Mouse (Mus musculus): ENCODE data around the gene Kif1c. TPM values are rescaled to one million over a fixed set of nuclear protein-coding genes. Genes with fewer than 3 reads are reported as not detected.
A peak's percentile ranks its signal among the peaks of the same experiment; 100 is the strongest.

The Kif1c gene
- total RNA-seq, 2 experiments from 2014 or later = 460 to 537 TPM

DNA sequence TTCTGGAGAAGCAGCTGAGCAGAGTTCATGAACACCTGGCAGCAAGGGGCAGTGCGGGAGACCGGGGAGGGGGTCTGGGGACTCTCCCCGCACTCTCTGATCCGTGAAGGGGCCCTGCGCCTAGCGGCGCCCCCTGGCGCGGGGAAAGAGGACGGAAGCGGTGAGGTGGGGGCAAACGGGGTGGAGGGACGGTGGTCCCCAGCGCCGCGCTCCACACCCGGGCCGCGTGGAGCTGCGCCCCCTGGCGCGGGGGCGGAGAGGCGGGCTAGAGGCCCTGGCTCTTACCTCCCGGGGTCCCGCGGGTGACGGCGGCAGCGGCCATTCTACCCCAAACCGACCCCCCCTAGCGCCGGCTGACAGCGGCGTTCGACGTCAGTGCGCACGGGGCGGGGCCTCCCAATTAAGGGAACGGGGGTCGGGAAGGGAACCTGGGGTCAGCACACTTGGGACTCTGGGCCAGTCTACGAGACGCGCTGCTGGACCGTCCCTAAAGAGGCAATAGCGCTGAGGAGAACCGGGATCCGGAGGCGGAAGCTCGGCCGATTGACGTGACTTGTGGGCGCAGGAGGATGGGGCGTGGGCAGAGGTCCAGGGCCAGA is 12.6 kb upstream of the Kif1c start, which contains the start of gene Camta2:
TSS of gene Camta2 (minus strand) at position 505 of the 599 bp plus-strand sequence.
- intact Hi-C loops (cut with DNase I) = loop anchor here (2.0 kb wide), 1 partner anchor 17 kb away; no protein-coding TSS in a partner anchor
- DNase-seq = peak; percentile 86 to 90

DNA sequence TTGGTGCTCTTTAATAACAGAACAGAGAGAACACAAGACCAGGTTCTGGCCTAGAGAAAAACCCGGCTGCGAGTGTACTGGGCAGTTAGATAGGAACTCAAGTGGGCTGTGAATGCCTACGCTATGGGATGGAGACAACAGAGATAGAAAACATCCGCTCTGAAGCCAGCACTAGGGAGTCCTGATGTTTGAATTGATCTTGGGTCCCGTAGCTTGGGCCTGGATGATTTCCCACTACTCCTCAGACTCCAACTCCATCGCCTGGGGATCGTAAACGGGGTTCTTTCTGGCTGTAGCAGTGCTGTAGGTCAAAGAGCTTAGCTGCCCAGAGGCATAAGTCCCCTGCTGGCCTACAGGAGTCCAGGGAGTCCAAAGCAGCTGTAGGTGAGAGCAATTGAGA is 12.0 kb upstream of the Kif1c start:
- no peak for DNase-seq
- intact Hi-C loops (cut with DNase I) = no loop called here

DNA sequence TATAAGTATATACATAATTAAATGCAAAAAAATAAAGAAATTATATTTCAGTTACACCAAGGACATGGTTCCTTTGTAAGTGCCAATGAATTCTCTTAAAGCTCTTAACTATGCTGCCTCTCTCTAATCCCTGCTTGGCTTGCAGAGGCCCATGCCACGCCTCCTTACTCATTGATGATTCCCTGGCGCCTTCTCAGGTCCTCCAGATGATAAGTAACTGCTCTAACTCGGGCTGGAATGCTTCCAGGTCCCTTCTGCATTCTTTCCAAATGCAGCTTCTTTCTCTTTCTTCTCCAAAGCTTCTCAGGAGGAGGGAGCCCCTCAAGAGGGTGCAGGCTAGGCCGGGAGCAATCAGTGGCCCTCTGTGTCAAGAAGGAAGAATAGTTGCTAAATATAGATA is 10.8 kb upstream of the Kif1c start:
- intact Hi-C loops (cut with DNase I) = no loop called here
- no peak for DNase-seq

DNA sequence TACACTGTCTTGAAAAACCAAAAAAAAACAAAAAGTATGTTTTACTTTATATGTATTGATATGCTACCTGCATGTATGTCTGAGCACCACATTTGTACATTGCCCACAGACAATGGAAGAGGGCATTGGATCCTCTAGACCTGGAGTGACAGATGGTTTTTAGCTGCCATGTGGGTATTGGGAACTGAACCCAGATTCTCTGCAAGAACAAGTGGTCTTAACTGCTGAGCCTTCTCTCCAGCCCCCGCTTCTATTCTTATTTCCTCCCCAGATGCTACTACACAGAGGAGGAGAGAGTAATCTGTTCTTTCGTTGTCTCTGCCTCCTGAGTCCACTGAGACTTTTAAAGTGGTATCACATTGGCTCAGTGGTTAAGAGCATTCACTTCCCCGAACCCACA is 6.8 kb upstream of the Kif1c start:
- no peak for DNase-seq
- intact Hi-C loops (cut with DNase I) = no loop called here

DNA sequence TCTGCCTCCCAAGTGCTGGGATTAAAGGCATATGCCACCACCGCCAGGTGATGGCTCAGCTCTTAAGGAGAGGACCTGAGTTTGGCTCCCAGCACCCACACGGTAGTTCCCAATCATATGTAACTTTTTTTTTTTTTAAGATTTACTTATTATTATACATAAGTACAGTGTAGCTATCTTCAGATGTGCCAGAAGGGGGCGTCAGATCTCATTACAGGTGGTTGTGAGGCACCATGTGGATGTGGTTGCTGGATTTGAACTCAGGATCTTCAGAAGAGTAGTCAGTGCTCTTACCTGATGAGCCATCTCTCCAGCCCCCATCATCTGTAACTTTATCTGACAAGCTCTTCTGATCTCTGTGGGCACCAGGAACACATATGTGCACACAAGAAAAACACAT is 3.0 kb upstream of the Kif1c start:
- no peak for DNase-seq
- intact Hi-C loops (cut with DNase I) = no loop called here

DNA sequence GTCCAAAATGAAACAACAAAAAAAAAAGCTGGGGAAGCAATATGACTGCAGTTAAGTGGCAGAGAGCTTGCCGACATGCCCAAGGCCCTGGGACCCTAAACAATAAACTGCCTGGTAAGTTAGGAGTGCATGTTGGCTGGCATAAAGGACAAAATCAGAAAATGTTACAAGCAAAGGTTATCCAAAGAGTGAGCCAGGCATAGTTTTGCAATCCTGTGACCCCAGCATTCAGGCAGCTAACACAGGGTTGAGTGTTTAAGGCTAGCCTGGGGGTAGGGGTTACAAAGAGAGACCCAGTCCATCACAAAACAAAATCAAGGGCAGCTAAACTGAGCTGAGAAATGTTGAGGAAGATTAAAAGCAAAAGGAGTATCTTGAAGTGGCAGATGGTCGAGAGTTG is 1.3 kb upstream of the Kif1c start:
- intact Hi-C loops (cut with DNase I) = no loop called here
- DNase-seq = no peak

DNA sequence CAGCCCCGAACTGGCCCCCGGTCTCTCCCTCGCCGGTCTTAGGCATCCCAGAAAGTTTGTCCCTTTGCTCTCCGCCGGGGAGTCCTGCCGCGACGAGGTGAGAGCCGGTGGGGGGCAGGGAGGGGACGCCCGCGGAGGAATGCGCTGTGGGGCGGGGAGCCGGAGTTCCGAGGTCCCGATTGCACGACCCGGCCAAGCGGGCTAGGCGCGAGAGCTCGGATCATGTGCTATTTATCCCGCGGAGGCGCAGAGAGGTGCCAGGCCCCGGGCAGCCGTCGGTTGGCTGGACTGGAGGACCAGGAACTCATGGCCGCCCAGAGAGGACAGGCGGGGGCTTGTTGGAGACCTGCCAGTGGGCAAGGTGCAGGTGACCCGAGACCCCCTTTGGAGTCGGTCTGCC is 265 bp downstream of the Kif1c start:
- peak; percentile 78 to 81 for DNase-seq
- intact Hi-C loops (cut with DNase I) = no loop called here

DNA sequence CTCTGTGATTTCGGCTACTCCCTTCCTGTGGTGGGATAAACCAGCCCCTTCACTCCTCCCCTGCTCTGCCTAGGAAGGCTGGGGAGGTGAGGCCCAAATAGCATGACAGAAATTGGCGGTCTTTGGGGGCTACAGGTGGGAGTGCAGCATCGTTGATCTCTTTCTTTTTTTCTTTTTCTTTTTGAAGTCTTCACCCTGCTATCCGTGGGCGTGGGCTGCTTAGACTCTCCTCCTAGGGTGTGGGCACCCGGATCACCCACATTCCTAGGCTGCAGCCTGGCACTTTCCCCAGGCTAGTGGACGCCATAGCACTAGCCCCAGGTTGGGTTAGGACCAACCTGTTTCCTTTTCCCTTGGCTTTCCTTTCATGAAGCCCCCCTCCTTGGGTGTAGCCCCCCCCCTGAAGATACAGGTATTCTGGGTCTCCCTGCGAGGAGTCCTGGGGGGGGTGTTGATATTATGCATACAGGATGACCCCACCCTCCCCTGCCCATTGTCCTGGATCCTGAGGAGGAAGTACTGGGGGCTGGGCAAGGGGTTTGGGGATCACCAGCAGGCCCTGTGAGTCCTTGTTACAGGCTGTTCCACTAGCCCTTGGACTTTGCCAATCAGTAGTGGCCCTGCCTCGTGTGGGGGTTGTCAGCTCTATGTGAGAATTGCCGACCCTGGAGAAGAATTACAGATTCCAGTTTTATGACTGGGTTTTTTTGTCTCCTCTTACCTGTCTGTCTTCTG is 1.0 kb downstream of the Kif1c start:
- intact Hi-C loops (cut with DNase I) = no loop called here

DNA sequence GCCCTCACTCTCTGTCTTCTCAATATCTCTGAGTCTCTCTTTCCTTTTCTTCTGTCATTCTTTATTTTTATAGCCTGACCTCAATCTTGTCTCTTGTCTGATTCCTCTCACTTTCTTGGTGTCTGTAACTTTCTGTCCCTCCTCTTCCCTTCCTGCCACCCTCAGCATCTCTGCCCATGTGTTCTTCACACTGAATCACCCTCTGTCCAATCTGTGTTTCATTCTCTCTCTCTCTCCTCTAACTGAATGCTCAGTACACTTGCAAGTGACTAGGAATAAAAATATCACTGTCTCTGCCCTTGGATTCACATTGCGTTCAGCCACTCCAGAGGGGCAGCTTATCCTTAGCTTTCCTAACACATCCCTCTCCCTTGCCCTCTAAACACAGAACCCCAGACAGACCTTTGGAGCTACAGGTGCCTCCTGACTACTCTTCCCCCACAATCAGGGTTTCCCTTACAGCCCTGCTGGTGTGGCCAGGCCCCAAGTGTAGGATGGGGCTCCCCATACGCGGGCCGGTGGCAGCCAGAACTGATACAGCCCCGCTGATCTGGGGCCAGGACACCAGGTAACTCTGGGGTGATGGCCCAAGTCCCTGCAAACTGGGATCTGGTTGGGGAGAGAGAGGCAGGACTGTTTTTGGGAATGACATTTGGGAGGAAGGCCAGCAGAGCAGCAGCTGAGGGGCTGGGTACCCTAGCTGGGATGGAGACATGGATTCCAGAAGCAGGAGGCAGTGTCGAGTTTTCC is 1.8 kb downstream of the Kif1c start:
- intact Hi-C loops (cut with DNase I) = no loop called here
- DNase-seq = peak; percentile 39

More for the DNA sequence above, 1.0 kb downstream of the Kif1c start:
- DNase-seq = no peak

DNA sequence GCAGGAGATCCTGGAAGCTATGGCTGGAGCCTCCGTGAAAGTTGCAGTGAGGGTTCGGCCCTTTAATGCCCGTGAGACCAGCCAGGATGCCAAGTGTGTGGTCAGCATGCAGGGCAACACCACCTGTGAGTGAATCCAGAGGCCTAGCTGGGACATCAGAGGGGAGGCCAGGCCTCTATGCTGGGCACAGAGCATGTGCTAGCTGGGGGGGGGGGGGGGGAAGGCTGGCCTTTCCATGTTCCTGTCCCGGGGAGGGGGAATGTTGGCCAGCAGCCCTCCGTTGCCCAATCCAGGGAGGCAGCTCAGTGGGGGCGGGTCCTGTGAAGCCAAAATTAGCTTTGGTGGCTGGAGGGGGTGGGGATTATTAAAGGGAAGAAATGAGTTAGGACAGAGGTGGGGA is 2.4 kb downstream of the Kif1c start:
- intact Hi-C loops (cut with DNase I) = no loop called here
- DNase-seq = peak; percentile 55 to 84

DNA sequence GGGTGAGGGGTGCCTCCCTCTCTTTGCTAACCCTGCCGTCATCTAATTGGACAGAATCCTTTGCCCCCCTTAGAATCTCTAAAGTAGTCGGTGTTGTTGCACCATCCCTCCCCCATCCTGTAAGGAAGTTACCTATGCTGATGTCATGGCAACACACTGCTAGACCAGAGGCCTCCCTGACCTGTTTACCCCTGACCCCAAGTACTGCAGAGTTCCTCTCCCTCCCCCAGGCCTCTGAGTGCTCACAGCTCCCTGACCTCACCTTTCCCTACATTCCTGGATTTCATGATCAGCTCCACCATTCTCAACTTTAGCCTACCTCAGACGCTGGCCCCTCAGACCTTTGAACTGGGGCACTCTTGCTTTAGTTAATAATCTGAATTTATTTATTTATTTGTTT is 5.8 kb downstream of the Kif1c start:
- intact Hi-C loops (cut with DNase I) = no loop called here
- no peak for DNase-seq

DNA sequence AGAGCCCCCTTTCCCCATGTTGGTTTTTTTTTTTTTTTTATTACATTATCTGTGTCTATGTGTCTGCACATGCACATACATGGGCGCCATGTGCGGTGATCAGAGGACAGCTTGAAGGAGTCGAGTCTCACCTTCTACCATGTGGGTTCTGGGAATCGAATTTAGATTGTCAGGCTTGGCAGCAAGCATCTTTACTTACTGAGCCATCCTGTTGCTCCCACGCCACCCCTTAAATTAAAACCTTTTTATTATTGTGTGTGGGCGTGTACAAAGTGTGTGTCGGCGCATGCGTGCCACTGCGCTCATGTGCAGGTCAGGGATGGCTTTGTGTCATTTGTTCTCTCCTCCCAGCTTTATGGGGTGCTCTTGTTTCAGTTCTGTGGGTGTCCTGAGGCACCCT is 10.7 kb downstream of the Kif1c start:
- intact Hi-C loops (cut with DNase I) = no loop called here
- no peak for DNase-seq

DNA sequence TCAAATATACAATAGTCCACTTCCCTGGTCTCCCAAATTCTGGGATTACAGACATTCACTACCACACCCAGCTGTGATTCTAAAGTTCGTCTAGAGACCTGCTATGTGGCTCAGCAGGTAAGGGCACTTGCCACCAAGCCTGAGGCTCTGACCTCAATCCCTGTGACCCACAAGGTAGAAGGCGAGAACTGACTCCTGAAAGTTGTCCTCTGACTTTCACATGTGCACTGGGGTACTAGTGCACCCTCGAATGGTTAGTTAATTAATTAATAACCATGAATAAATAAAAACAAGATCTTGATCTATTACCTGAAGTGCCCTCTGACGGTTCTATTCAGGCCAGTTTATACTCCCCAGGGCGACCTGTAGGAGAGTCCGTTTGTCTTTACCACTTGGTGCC is 12.9 kb downstream of the Kif1c start:
- intact Hi-C loops (cut with DNase I) = no loop called here

DNA sequence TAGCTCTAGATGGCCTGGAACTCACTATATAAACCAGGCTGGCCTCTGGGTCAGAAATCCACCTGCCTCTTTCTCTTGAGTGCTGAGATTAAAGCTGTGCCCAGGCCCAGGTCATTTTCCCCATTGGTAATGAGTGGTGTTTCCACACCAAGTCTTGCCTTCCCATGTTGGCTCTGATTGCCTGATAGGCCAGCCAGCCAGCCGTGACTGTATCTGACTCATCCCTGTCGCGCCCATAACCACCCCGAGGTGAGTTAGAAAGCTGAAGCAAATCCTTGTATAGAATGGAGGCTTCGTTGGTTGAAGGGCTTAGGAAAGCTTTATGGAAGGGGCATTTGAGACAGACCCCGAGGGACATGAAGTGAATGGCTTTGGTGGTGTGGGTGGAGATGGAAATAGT is 15.5 kb downstream of the Kif1c start:
- DNase-seq = no peak
- intact Hi-C loops (cut with DNase I) = no loop called here

More for the DNA sequence above, 12.9 kb downstream of the Kif1c start:
- no peak for DNase-seq

DNA sequence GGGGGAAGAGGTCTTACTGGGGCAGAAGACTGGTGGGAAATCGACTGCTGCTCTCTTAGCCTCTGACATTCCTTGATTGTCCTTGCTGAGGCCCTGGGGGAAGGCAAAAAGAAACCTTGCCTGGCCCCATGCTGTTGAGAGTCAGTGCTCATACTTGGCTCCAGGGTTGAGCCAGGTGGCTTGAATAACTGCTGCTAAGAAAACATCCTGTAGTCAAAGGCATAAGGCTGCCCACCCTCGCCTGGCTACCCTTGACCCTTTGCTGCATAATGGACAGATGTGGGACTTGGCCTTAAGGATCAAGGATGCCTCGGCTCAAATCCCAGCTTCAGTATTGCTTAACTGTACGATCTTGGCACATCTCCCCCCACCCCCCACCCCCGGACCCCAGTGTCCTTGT is 18.1 kb downstream of the Kif1c start:
- intact Hi-C loops (cut with DNase I) = no loop called here
- no peak for DNase-seq

DNA sequence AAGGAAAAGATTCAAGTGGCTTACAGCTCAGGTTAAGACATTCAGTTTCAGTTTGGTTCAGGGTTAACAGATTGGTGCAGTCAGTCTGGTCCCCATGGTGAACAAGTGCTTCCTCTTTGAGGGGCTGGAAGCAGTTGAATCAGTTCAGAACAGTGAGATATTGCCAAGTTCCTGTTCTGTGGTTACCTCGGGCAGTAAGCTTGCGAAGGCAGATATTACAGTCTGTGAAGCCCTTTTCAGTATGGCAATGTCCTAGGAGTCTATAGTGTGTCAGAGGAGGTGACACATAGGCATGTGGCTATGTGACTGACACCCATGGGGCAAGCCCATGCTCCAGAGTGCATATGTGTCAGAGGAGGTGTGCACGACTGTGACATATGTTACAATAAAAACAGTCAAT is 20.2 kb downstream of the Kif1c start:
- intact Hi-C loops (cut with DNase I) = no loop called here

DNA sequence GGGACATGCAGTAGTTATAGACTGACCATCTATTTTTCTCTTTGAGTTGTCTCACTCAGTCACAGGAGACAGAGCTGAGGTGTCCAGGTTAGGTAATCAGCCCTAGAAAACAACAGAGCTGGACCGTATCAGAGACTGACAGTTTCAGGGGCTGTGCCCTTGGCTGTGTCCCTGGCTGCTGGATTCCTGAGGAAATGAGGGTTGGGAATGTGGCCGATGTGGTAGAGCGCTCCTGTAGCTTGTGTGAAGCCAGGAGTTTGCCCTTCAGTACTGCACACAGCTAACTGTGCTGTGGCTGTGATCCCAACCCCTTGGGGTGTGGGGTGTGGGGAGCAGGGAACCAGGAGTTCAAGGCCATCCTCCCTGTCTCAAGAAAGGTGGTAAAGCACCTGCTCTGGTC is 20.7 kb downstream of the Kif1c start:
- intact Hi-C loops (cut with DNase I) = no loop called here
- DNase-seq = peak in 1 of 2 experiments; percentile 4

More for the DNA sequence above, 20.2 kb downstream of the Kif1c start:
- DNase-seq = peak in 1 of 2 experiments; percentile 4

DNA sequence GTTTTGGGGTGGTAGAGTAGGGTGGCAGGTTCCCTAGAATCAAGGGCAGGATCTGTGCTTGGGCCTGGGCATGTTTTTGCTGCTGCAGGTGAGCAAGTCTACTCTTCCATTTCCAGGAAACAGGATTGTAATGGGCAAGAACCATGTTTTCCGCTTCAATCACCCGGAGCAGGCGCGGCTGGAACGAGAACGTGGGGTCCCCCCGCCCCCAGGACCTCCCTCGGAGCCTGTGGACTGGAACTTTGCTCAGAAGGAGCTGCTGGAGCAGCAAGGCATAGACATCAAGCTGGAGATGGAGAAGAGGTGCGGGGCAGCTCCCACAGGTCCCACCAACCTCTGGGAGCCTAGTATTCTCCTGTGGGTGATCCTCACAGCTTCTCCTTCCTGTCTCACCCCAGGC is 24.4 kb downstream of the Kif1c start:
- intact Hi-C loops (cut with DNase I) = no loop called here
- DNase-seq = no peak

DNA sequence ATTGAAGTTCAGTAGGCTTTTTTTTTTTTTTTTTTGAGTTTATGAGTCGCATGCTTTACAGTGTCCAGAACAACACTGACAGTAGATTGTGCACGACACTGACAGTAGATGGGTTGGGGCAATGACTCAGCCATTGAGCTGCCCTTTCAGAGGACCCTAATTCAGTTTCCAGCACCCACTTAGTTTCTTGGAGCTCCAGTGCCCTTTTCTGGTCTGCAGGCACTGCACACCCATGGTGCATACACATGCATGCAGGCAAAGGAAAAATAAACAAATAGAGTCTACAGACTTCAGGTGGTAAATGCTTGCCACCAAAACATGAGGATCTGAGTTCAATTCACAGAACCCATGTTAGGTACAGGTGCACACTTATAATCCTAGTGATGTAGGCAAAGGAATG is 26.2 kb downstream of the Kif1c start:
- intact Hi-C loops (cut with DNase I) = no loop called here
- peak in 1 of 2 experiments; percentile 5 for DNase-seq

DNA sequence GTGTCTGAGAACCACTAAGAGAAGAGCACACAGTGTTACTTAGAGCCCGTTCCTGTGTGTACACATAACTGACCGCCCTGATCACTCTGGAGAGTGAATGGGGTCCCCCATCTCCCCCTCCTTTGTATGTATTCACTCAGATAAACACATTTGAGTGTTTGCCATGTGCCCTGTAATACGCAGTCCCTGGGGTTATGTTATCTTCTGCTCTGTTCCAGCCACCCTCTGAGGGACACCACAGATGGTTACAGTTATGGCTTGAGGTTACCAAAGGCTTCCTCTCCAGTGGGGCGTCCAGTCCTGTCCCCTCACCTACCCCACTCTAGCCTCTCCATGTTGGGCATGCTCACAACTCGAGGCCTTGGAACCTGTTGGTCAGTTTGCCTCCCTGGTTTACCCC is 27.0 kb downstream of the Kif1c start:
- DNase-seq = peak in 1 of 2 experiments; percentile 6
- intact Hi-C loops (cut with DNase I) = no loop called here

DNA sequence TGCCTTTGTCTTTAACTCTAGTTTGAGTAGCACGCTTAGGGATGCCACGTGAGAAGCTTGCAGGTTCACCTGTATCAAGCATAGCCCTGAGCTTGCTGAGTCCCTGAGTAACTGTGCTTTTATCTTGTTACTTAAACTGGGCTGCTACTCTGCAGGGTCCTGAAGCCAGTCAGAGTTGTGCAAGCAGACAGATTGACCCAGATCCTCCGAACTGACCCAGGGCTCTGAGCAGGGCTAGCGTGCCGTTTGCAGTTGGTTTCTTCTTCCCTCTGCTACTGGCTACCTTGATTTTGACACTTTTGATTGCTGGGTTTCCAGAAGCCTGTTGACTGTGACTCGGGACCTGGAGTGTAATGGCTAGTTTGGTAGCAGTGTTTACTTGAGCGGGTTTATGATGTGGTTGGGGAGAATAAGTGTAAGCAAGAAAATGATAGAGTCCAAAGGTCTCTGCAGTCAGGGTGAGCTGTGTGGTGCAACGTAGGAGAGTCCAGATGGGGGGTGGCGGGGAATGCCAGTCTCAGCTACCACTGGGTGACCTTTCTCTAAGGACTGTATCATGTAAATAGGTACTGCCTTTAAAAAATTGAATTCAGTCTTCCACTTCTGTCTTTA is 30.2 kb downstream of the Kif1c start:
- intact Hi-C loops (cut with DNase I) = no loop called here
- no peak for DNase-seq
